Mouse (Mus musculus): Measurements from ENCODE around the gene Vav1. TPM values are rescaled to one million over a fixed set of nuclear protein-coding genes. Genes with fewer than 3 reads are reported as not detected.

Vav1 gene
- polyA plus RNA-seq, 1 experiment from 2014 or later = 1.1 TPM

GRCm38 (mm10) chr17:57286718-57287355 lies 7.9 kb downstream of the Vav1 start:
- WGBS = 73% methylated on average over 8 of the region's 8 CpGs
- Histone ChIP-seq H3K9ac (replicated peaks; ENCODE audit: low read depth, low read length) (no peak overlapping the region), H3K4me1 (replicated peaks; ENCODE audit: control insufficient read depth, insufficient read depth, low read length) (no peaks in the 10 kb centered on the region)

GRCm38 (mm10) chr17:57289252-57289651 lies 10.4 kb downstream of the Vav1 start:
- Histone ChIP-seq H3K9ac (replicated peaks; ENCODE audit: low read depth, low read length) (no peak overlapping the region), H3K9me3 (ENCODE audit: control insufficient read depth, low read length) (no peaks in the 10 kb centered on the region), H3K4me3 (replicated peaks; ENCODE audit: low read length) (no peak overlapping the region), H3K36me3 (ENCODE audit: control insufficient read depth, insufficient read depth) (no peaks in the 10 kb centered on the region), H3K27ac (ENCODE audit: low read length) (no peak overlapping the region), H3K27me3 (replicated peaks; ENCODE audit: control insufficient read depth, insufficient read depth, low read length) (no peaks in the 10 kb centered on the region), H3K4me2 (ENCODE audit: low read length) (no peak overlapping the region), H3K4me1 (replicated peaks; ENCODE audit: control insufficient read depth, insufficient read depth, low read length) (no peaks in the 10 kb centered on the region)
- 87% methylated on average over 5 of the region's 5 CpGs for WGBS
- ATAC-seq = no peak

More at GRCm38 (mm10) chr17:57286718-57287355, 7.9 kb downstream of the Vav1 start:
- no peak for ATAC-seq
- H3K27ac ChIP-seq (ENCODE audit: low read length) = no peak overlapping the region
- no peak overlapping the region for H3K4me3 ChIP-seq (replicated peaks; ENCODE audit: low read length)
- H3K9me3 ChIP-seq (ENCODE audit: control insufficient read depth, low read length) = no peaks in the 10 kb centered on the region
- H3K27me3 ChIP-seq (replicated peaks; ENCODE audit: control insufficient read depth, insufficient read depth, low read length) = no peaks in the 10 kb centered on the region
- no peak overlapping the region for H3K4me2 ChIP-seq (ENCODE audit: low read length)
- no peaks in the 10 kb centered on the region for H3K36me3 ChIP-seq (ENCODE audit: control insufficient read depth, insufficient read depth)

GRCm38 (mm10) chr17:57290001-57290670 lies 11.2 kb downstream of the Vav1 start:
- 92% methylated on average over 9 of the region's 9 CpGs for WGBS
- H3K4me1 ChIP-seq (replicated peaks; ENCODE audit: control insufficient read depth, insufficient read depth, low read length) = no peaks in the 10 kb centered on the region
- no peak overlapping the region for H3K4me3 ChIP-seq (replicated peaks; ENCODE audit: low read length)
- no peaks in the 10 kb centered on the region for H3K36me3 ChIP-seq (ENCODE audit: control insufficient read depth, insufficient read depth)
- no peak overlapping the region for H3K9ac ChIP-seq (replicated peaks; ENCODE audit: low read depth, low read length)
- no peak for ATAC-seq
- no peaks in the 10 kb centered on the region for H3K9me3 ChIP-seq (ENCODE audit: control insufficient read depth, low read length)
- H3K4me2 ChIP-seq (ENCODE audit: low read length) = no peak overlapping the region
- H3K27ac ChIP-seq (ENCODE audit: low read length) = no peak overlapping the region
- no peaks in the 10 kb centered on the region for H3K27me3 ChIP-seq (replicated peaks; ENCODE audit: control insufficient read depth, insufficient read depth, low read length)

- no peaks in the 10 kb centered on the region for H3K27me3 ChIP-seq (replicated peaks; ENCODE audit: control insufficient read depth, insufficient read depth, low read length)
- no peaks in the 10 kb centered on the region for H3K36me3 ChIP-seq (ENCODE audit: control insufficient read depth, insufficient read depth)
- ATAC-seq = no peak
- H3K9ac ChIP-seq (replicated peaks; ENCODE audit: low read depth, low read length) = no peak overlapping the region
- H3K4me2 ChIP-seq (ENCODE audit: low read length) = no peak overlapping the region
- H3K9me3 ChIP-seq (ENCODE audit: control insufficient read depth, low read length) = no peaks in the 10 kb centered on the region
- no peak overlapping the region for H3K4me3 ChIP-seq (replicated peaks; ENCODE audit: low read length)
- 90% methylated on average over 7 of the region's 7 CpGs for WGBS
- no peak overlapping the region for H3K27ac ChIP-seq (ENCODE audit: low read length)
- H3K4me1 ChIP-seq (replicated peaks; ENCODE audit: control insufficient read depth, insufficient read depth, low read length) = no peaks in the 10 kb centered on the region
Measured at GRCm38 (mm10) chr17:57290671-57291055, 11.8 kb downstream of the Vav1 start.

GRCm38 (mm10) chr17:57292302-57292701 lies 13.4 kb downstream of the Vav1 start:
- H3K27me3 ChIP-seq (replicated peaks; ENCODE audit: control insufficient read depth, insufficient read depth, low read length) = no peaks in the 10 kb centered on the region
- no peak overlapping the region for H3K4me2 ChIP-seq (ENCODE audit: low read length)
- no peaks in the 10 kb centered on the region for H3K36me3 ChIP-seq (ENCODE audit: control insufficient read depth, insufficient read depth)
- H3K9me3 ChIP-seq (ENCODE audit: control insufficient read depth, low read length) = no peaks in the 10 kb centered on the region
- no peak overlapping the region for H3K27ac ChIP-seq (ENCODE audit: low read length)
- no peak overlapping the region for H3K4me3 ChIP-seq (replicated peaks; ENCODE audit: low read length)
- no peak overlapping the region for H3K9ac ChIP-seq (replicated peaks; ENCODE audit: low read depth, low read length)
- 87% methylated on average over 2 of the region's 2 CpGs for WGBS
- no peaks in the 10 kb centered on the region for H3K4me1 ChIP-seq (replicated peaks; ENCODE audit: control insufficient read depth, insufficient read depth, low read length)
- ATAC-seq = no peak

GRCm38 (mm10) chr17:57292968-57293367 lies 14.1 kb downstream of the Vav1 start:
- H3K4me1 ChIP-seq (replicated peaks; ENCODE audit: control insufficient read depth, insufficient read depth, low read length) = no peaks in the 10 kb centered on the region
- H3K9me3 ChIP-seq (ENCODE audit: control insufficient read depth, low read length) = no peaks in the 10 kb centered on the region
- H3K36me3 ChIP-seq (ENCODE audit: control insufficient read depth, insufficient read depth) = no peaks in the 10 kb centered on the region
- 95% methylated on average over 9 of the region's 9 CpGs for WGBS
- no peak overlapping the region for H3K4me2 ChIP-seq (ENCODE audit: low read length)
- no peak for ATAC-seq
- H3K27ac ChIP-seq (ENCODE audit: low read length) = no peak overlapping the region
- H3K4me3 ChIP-seq (replicated peaks; ENCODE audit: low read length) = no peak overlapping the region
- H3K9ac ChIP-seq (replicated peaks; ENCODE audit: low read depth, low read length) = no peak overlapping the region
- no peaks in the 10 kb centered on the region for H3K27me3 ChIP-seq (replicated peaks; ENCODE audit: control insufficient read depth, insufficient read depth, low read length)

GRCm38 (mm10) chr17:57295935-57296334 lies 17.0 kb downstream of the Vav1 start:
- Histone ChIP-seq H3K36me3 (ENCODE audit: control insufficient read depth, insufficient read depth) (no peaks in the 10 kb centered on the region), H3K27me3 (replicated peaks; ENCODE audit: control insufficient read depth, insufficient read depth, low read length) (no peaks in the 10 kb centered on the region), H3K9ac (replicated peaks; ENCODE audit: low read depth, low read length) (no peak overlapping the region), H3K4me1 (replicated peaks; ENCODE audit: control insufficient read depth, insufficient read depth, low read length) (no peaks in the 10 kb centered on the region), H3K4me3 (replicated peaks; ENCODE audit: low read length) (no peak overlapping the region), H3K4me2 (ENCODE audit: low read length) (no peak overlapping the region), H3K27ac (ENCODE audit: low read length) (no peak overlapping the region), H3K9me3 (ENCODE audit: control insufficient read depth, low read length) (no peaks in the 10 kb centered on the region)
- 92% methylated on average over 9 of the region's 9 CpGs for WGBS
- ATAC-seq = no peak

- Histone ChIP-seq H3K27me3 (replicated peaks; ENCODE audit: control insufficient read depth, insufficient read depth, low read length) (no peaks in the 10 kb centered on the region), H3K9ac (replicated peaks; ENCODE audit: low read depth, low read length) (no peak overlapping the region), H3K4me3 (replicated peaks; ENCODE audit: low read length) (no peak overlapping the region), H3K9me3 (ENCODE audit: control insufficient read depth, low read length) (no peaks in the 10 kb centered on the region), H3K27ac (ENCODE audit: low read length) (no peak overlapping the region), H3K36me3 (ENCODE audit: control insufficient read depth, insufficient read depth) (no peaks in the 10 kb centered on the region), H3K4me2 (ENCODE audit: low read length) (no peak overlapping the region), H3K4me1 (replicated peaks; ENCODE audit: control insufficient read depth, insufficient read depth, low read length) (no peaks in the 10 kb centered on the region)
- 94% methylated on average over 12 of the region's 12 CpGs for WGBS
- ATAC-seq = no peak
Measured at GRCm38 (mm10) chr17:57297040-57297439, 18.1 kb downstream of the Vav1 start.

- no peak overlapping the region for H3K4me3 ChIP-seq (replicated peaks; ENCODE audit: low read length)
- ATAC-seq = no peak
- 66% methylated on average over 4 of the region's 4 CpGs for WGBS
Measured at GRCm38 (mm10) chr17:57305593-57305992, 26.7 kb downstream of the Vav1 start.

More at GRCm38 (mm10) chr17:57305593-57305992, 26.7 kb downstream of the Vav1 start:
- no peaks in the 10 kb centered on the region for H3K9me3 ChIP-seq (ENCODE audit: control insufficient read depth, low read length)
- no peaks in the 10 kb centered on the region for H3K27me3 ChIP-seq (replicated peaks; ENCODE audit: control insufficient read depth, insufficient read depth, low read length)
- H3K27ac ChIP-seq (ENCODE audit: low read length) = no peak overlapping the region
- H3K4me1 ChIP-seq (replicated peaks; ENCODE audit: control insufficient read depth, insufficient read depth, low read length) = no peaks in the 10 kb centered on the region
- H3K9ac ChIP-seq (replicated peaks; ENCODE audit: low read depth, low read length) = no peak overlapping the region
- no peak overlapping the region for H3K4me2 ChIP-seq (ENCODE audit: low read length)
- H3K36me3 ChIP-seq (ENCODE audit: control insufficient read depth, insufficient read depth) = no peaks in the 10 kb centered on the region

Data from forebrain, embryonic 16.5 days (tissue).